Mouse (Mus musculus): ENCODE results near the gene Slc25a48.

DNA sequence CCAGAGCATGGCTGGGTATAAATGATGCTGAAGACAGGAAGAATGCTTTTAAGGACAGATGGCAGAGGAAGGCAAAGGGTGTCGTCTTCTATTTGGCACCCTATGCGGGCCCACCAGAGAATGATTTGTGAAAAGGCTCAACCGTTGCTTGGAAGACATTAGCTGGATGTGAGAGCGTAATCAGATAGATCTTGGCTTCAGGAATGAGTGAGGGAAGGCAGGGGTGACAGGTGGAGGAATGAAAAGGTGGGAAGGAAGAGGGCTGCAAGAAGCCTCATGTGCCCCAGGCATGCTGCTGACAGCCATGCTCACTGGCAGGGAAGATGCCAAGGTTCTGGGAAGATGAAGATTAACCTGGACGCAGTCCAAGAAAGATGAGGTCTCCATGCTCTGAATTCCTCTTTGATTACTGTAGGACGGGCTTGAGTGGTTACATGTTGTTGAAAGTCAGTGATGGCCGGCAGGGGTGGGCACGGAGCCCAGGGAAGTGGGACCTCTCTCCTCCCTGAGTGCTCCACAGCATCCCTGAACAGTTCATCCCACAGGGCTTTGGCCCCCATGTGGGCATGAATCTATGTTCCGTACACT, 25.8 kb upstream of the Slc25a48 start:
- TF ChIP-seq CTCF (IDR thresholded peaks at IDR 0.05; ENCODE audit: insufficient read depth, low read depth, low read length) (no peak), POLR2A (IDR thresholded peaks at IDR 0.05; ENCODE audit: insufficient read depth, low read depth, low read length) (no peak)
